Mouse (Mus musculus): ENCODE measurements around the gene Prcd.
A peak's percentile ranks its signal among the peaks of the same experiment; 100 is the strongest.
"Not testable (repeated sequence)": the region's sequence is repeated elsewhere in the genome, so short reads cannot be mapped to it uniquely, and the experiment has no call there.

The Prcd gene

DNA sequence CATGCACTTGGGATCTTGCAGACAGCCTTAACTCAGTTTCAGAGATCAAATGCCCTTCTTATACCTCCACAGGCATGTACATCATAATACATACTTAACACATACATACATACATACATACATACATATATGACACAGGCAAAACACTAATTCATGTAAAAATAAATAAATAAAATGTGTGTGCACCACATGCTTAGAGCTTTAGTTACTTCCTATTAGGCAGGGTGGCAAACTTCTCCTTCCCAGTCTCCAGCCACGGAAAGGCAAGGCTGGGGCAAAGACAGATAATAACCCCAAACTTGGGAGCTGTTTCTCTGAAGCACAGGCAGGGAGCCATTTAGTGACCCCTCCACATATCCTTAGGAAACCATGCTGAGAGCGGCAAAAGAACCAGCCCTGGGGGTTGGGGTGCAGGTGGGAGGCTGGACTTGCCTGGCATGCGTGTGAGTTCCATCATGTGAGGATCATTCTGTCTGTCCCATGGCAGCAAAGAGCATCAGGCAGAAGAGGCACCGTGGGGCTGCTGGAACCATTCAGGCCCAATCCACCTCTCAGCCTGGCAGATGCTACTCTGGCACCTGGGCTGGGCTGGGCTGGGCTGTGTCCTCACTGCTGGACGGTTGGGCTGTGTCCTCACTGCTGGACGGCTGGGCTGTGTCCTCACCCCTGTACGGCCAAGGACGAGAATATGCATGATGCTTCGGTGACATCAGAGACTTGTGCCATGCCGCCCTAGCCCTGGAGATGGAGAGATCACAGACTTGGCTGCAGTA, 26.8 kb upstream of the Prcd start, which contains the start of gene Rhbdf2:
Rhbdf2 (minus strand) TSS at position 721 of the 773 bp plus-strand sequence.
- DNase-seq: no peak

DNA sequence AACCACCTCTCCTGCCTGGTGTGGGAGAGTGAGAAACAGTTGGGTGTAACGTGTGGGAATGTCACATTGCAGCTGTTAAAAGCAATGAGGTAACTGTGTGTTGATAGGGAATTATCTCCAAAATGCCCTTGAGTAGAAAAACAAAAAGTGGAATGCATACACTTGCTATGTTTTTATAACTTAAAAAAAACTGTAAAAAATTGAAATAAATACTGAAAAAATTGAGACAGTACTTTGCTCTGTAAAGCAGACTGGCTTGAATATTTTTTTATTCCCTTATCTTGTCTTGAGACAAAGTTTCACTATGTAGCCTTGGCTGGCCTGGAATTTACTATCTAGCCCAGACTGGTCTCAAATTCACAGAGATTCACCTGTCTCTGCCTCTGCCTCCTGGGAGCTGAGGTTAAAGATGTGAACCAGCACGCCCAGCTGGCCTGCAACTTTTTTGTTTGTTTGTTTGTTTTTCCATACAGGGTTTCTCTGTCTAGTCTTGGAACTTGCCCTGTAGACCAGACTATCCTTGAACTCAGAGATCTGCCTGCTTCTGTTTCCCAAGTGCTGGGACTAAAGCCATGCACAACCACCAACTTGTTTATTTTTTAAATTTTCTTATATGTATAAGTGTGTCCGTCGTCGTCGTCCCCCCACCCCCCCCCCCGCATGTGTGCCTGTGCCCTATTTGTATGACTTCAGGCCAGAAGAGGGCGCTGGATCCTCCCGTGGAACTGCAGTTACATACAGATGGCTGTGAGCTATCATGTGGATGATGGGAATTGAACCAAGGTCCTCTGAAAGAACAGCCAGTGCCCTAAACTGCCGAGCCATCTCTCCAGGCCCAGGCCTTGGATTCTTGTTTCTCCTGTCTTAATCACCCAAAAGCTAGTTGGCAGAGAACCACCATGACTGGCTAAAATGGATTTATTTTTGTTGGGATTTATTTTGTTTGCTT, 26.0 kb upstream of the Prcd start:
- no peak for DNase-seq

DNA sequence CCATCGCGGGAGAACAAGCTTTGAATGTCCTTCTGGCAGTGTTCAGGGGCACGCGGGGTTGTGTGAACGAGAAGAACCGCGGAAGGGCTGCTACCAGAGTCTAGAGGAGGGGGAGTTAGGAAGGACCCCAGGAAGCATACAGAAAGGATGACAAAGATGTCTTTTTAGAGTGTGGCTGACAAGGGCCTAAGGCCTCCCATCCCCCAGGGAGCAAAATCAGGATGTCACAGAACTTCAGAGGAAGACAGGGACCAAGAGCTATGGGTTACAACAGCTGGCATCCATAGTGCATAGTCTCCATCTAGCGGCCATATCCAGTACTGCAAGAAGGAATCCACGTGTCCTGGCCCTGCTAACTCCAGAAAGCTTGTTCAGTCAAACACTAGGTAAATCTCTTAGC, 24.6 kb upstream of the Prcd start:
- peak; percentile 84 for DNase-seq

- no peak for DNase-seq
These were observed 23.9 kb upstream of the Prcd start for GRCm38 (mm10) chr11:116629472-116629871.

GRCm38 (mm10) chr11:116630171-116630965, 23.0 kb upstream of the Prcd start:
- no peak for DNase-seq

DNA sequence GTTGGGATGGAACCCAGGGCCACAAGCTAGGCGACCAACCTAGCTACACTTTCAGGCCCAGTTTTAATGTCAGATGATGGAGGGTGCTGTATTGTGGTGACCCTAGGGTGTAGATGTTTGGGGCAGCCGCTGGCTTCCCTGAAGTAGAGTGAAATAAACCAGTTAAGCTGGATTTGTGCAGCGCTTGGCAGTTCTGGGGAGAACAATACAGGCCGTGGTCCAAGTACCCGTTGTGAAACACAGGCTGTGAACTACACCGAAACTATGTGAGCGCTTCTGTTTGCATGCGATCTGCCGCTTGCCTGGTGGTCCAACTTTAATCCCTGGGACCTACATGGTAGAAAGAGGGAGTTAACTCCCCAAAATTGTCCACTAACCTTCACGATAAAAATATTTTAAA, 20.4 kb upstream of the Prcd start:
- no peak for DNase-seq

GRCm38 (mm10) chr11:116636607-116637006, 16.7 kb upstream of the Prcd start:
- DNase-seq: not testable (repeated sequence)

GRCm38 (mm10) chr11:116641168-116641567, 12.2 kb upstream of the Prcd start:
- no peak for DNase-seq

GRCm38 (mm10) chr11:116641731-116642130, 11.6 kb upstream of the Prcd start:
- DNase-seq: no peak

DNA sequence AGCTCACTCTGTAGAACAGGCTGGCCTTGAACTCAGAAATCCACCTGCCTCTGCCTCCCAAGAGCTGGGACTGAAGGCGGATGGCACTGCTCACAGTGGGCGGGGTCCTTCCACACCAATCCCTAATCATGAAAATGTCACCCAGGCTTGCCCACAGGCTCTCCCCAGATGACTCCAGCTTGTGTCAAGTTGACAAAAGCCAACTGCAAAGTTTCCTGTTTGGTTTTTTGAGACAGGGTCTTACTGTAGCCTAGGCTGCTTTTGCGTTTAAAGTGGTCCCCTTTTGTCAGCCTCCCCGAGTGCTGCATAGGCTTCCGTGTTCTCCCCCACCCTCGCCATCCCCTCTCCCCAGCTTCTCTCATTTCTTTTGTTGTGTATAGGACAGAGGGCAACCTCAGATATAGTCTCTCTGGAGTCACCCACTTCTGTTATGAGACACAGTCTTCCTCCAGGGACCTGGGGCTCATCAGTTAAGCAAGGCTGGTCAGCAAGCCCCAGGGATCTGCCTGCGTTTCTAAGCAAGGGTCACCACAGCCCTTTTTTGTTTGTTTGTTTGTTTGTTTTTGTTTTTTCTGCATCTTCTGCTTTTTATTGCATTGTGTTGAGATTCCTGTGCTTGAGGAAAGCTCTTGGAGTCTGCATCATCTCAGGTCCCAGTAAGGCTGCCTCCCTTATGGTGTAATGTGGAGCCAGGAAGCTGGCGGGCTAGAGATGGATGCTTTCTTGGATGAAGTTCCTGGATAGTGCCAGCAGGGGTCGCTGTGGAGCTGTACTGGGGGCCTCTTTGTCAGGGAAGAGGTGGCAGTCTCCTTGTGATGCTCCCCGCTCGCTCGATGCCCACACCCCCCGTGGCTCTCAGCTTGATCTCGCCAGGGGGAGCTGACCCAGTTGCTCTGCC, 10.4 kb upstream of the Prcd start:
- peak; percentile 89 for DNase-seq

- no peak for DNase-seq
These were observed 9.6 kb upstream of the Prcd start for GRCm38 (mm10) chr11:116643579-116644224.

GRCm38 (mm10) chr11:116644225-116645112, 8.9 kb upstream of the Prcd start:
- no peak for DNase-seq

DNA sequence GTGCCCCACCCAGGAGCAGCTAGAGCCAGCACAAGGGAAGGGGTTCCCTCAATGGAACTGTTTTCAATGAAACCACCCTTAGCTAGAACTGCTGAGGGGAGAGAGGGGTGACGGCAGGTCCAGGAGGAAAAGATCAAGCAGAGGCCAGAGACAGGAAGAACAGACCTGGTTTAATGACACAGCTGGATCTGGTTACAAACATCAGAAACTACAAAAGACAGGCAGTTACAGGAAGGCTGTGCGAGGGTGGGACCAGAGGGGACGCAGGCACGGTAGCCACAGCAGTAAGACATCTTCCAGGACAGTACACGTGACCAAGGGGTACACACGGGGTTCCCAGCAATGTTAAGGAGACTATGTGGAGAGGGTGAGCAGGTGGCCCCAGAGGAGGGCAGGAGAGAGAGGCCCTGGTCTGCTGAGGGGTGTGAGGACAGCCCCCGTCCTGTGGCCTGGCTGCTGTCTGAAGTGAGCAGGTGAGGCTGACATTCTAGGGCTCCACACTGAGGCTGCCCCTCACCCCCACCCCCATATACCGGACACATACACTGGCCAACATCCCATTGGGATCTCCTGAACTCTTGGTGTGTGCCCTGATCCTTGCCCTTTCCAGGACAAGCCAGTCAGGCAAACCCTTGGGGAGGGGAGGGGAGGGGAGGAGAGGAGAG, 7.8 kb upstream of the Prcd start:
- no peak for DNase-seq

GRCm38 (mm10) chr11:116646136-116646535, 7.2 kb upstream of the Prcd start:
- DNase-seq: no peak

DNA sequence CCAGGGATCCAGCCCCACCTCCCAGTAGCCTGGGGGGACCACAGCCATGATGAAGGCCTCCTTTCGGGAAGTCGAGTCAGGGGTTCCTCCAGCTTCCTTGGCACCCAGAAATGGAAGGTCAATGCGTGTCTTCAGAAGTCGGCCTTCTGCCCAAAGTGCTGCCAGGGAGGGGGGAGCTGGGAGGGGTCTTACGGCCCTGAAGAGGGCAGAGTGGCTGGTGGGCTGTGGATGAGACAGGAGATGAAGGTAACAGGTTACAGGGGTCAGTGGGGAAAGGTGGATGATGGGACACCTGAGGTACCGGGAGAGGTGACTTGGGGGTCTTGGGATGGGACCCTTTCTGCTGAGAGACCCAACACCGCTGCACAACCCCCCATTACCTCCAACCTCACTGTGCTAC, 6.6 kb upstream of the Prcd start:
- no peak for DNase-seq

- no peak for DNase-seq
These were observed 5.9 kb upstream of the Prcd start for GRCm38 (mm10) chr11:116647340-116647991.

- DNase-seq: no peak
These were observed 5.0 kb upstream of the Prcd start for GRCm38 (mm10) chr11:116648213-116648921.

GRCm38 (mm10) chr11:116648976-116649375, 4.4 kb upstream of the Prcd start:
- DNase-seq: no peak

All from right cerebral cortex, adult 18-20 months (tissue).